Mouse (Mus musculus): ENCODE results near the gene Gm10053. TPM values are rescaled to one million over a fixed set of nuclear protein-coding genes. Genes with fewer than 3 reads are reported as not detected.

The Gm10053 gene
- polyA plus RNA-seq, 1 experiment from 2014 or later = 272 TPM

GRCm38 (mm10) chr19:24861612-24862451 lies 13.7 kb upstream of the Gm10053 start, which contains the start of gene Pgm5:
Pgm5 (minus strand) TSS chr19:24861855.
- H3K4me2 ChIP-seq (ENCODE audit: low read depth, low read length) = peak within 1 kb of the TSS; percentile 80
- H3K27me3 ChIP-seq (replicated peaks; ENCODE audit: control insufficient read depth, insufficient read depth, low read length) = peaks cover 7% of the 10 kb centered on the region; the same call in 1 of the 2 replicates
- H3K9ac ChIP-seq (ENCODE audit: low read depth, low read length) = peak within 1 kb of the TSS; percentile 70
- no peaks in the 10 kb centered on the region for H3K9me3 ChIP-seq (ENCODE audit: control insufficient read depth, low read length)
- peak within 1 kb of the TSS; percentile 59 for H3K4me3 ChIP-seq (ENCODE audit: low read depth, low read length)
- no peaks in the 10 kb centered on the region; the same call in 1 of the 2 replicates for H3K4me1 ChIP-seq (ENCODE audit: control insufficient read depth, insufficient read depth, low read length)
- peak within 1 kb of the TSS; percentile 56 for H3K27ac ChIP-seq (replicated peaks; ENCODE audit: low read depth, low read length)
- DNase-seq (ENCODE audit: low spot score) (peak; percentile 72), ATAC-seq (ENCODE audit: low read depth) (peak; percentile 92)
- no peaks in the 10 kb centered on the region for H3K36me3 ChIP-seq (ENCODE audit: control insufficient read depth, insufficient read depth, low read length)
- 2% methylated on average over 18 of the region's 39 CpGs for WGBS

GRCm38 (mm10) chr19:24865436-24865835 lies 10.1 kb upstream of the Gm10053 start:
- no peak overlapping the region for H3K27ac ChIP-seq (replicated peaks; ENCODE audit: low read depth, low read length)
- H3K36me3 ChIP-seq (ENCODE audit: control insufficient read depth, insufficient read depth, low read length) = no peaks in the 10 kb centered on the region
- no peak overlapping the region for H3K9ac ChIP-seq (ENCODE audit: low read depth, low read length)
- 76% methylated on average over 9 of the region's 9 CpGs for WGBS
- no peak for ATAC-seq (ENCODE audit: low read depth)
- H3K9me3 ChIP-seq (ENCODE audit: control insufficient read depth, low read length) = no peaks in the 10 kb centered on the region
- H3K4me1 ChIP-seq (ENCODE audit: control insufficient read depth, insufficient read depth, low read length) = no peaks in the 10 kb centered on the region; the same call in 1 of the 2 replicates
- no peak overlapping the region for H3K4me2 ChIP-seq (ENCODE audit: low read depth, low read length)
- DNase-seq (ENCODE audit: low spot score) = no peak
- H3K27me3 ChIP-seq (replicated peaks; ENCODE audit: control insufficient read depth, insufficient read depth, low read length) = peaks cover 7% of the 10 kb centered on the region; the same call in 1 of the 2 replicates
- H3K4me3 ChIP-seq (ENCODE audit: low read depth, low read length) = no peak overlapping the region

- peak overlapping the region; percentile 33 for H3K4me3 ChIP-seq (ENCODE audit: low read depth, low read length)
- 18% methylated on average over 18 of the region's 18 CpGs for WGBS
- H3K27me3 ChIP-seq (replicated peaks; ENCODE audit: control insufficient read depth, insufficient read depth, low read length) = no peaks in the 10 kb centered on the region
- no peak overlapping the region for H3K9ac ChIP-seq (ENCODE audit: low read depth, low read length)
- DNase-seq (ENCODE audit: low spot score) = peak; percentile 67
- H3K9me3 ChIP-seq (ENCODE audit: control insufficient read depth, low read length) = no peaks in the 10 kb centered on the region
- H3K36me3 ChIP-seq (ENCODE audit: control insufficient read depth, insufficient read depth, low read length) = no peaks in the 10 kb centered on the region
- H3K4me2 ChIP-seq (ENCODE audit: low read depth, low read length) = peak overlapping the region; percentile 57
- no peak overlapping the region for H3K27ac ChIP-seq (replicated peaks; ENCODE audit: low read depth, low read length)
- H3K4me1 ChIP-seq (ENCODE audit: control insufficient read depth, insufficient read depth, low read length) = no peaks in the 10 kb centered on the region; the same call in 1 of the 2 replicates
- peak; percentile 76; the same call in 1 of the 2 replicates for ATAC-seq (ENCODE audit: low read depth)
Measured at GRCm38 (mm10) chr19:24871037-24871635, 4.3 kb upstream of the Gm10053 start.

- H3K4me2 ChIP-seq (ENCODE audit: low read depth, low read length) = no peak overlapping the region
- H3K36me3 ChIP-seq (ENCODE audit: control insufficient read depth, insufficient read depth, low read length) = no peaks in the 10 kb centered on the region
- no peak for ATAC-seq (ENCODE audit: low read depth)
- no peak for DNase-seq (ENCODE audit: low spot score)
- WGBS = 50% methylated on average over 2 of the region's 2 CpGs
- no peak overlapping the region for H3K9ac ChIP-seq (ENCODE audit: low read depth, low read length)
- H3K27ac ChIP-seq (replicated peaks; ENCODE audit: low read depth, low read length) = no peak overlapping the region
- no peaks in the 10 kb centered on the region for H3K27me3 ChIP-seq (replicated peaks; ENCODE audit: control insufficient read depth, insufficient read depth, low read length)
- no peaks in the 10 kb centered on the region; the same call in 1 of the 2 replicates for H3K4me1 ChIP-seq (ENCODE audit: control insufficient read depth, insufficient read depth, low read length)
- H3K4me3 ChIP-seq (ENCODE audit: low read depth, low read length) = no peak overlapping the region
- 0 out of 2 replicates have a peak, but pooled peaks cover 5% of the 10 kb centered on the region for H3K9me3 ChIP-seq (ENCODE audit: control insufficient read depth, low read length)
Measured at GRCm38 (mm10) chr19:24873873-24874272, 1.6 kb upstream of the Gm10053 start.

GRCm38 (mm10) chr19:24881237-24881636 lies 5.8 kb downstream of the Gm10053 start:
- no peak overlapping the region for H3K27ac ChIP-seq (replicated peaks; ENCODE audit: low read depth, low read length)
- no peaks in the 10 kb centered on the region for H3K36me3 ChIP-seq (ENCODE audit: control insufficient read depth, insufficient read depth, low read length)
- ATAC-seq (ENCODE audit: low read depth) (no peak), DNase-seq (ENCODE audit: low spot score) (no peak)
- H3K9me3 ChIP-seq (ENCODE audit: control insufficient read depth, low read length) = 0 out of 2 replicates have a peak, but pooled peaks cover 5% of the 10 kb centered on the region
- 63% methylated on average over 4 of the region's 4 CpGs for WGBS
- no peaks in the 10 kb centered on the region for H3K27me3 ChIP-seq (replicated peaks; ENCODE audit: control insufficient read depth, insufficient read depth, low read length)
- H3K4me1 ChIP-seq (ENCODE audit: control insufficient read depth, insufficient read depth, low read length) = no peaks in the 10 kb centered on the region
- no peak overlapping the region for H3K4me2 ChIP-seq (ENCODE audit: low read depth, low read length)
- H3K4me3 ChIP-seq (ENCODE audit: low read depth, low read length) = no peak overlapping the region
- H3K9ac ChIP-seq (ENCODE audit: low read depth, low read length) = no peak overlapping the region

GRCm38 (mm10) chr19:24885504-24885903 lies 10.0 kb downstream of the Gm10053 start:
- H3K4me2 ChIP-seq (ENCODE audit: low read depth, low read length) = no peak overlapping the region
- DNase-seq (ENCODE audit: low spot score) (peak; percentile 66), ATAC-seq (ENCODE audit: low read depth) (peak; percentile 47; the same call in 1 of the 2 replicates)
- H3K4me3 ChIP-seq (ENCODE audit: low read depth, low read length) = no peak overlapping the region
- H3K9ac ChIP-seq (ENCODE audit: low read depth, low read length) = no peak overlapping the region
- H3K36me3 ChIP-seq (ENCODE audit: control insufficient read depth, insufficient read depth, low read length) = no peaks in the 10 kb centered on the region
- H3K9me3 ChIP-seq (ENCODE audit: control insufficient read depth, low read length) = no peaks in the 10 kb centered on the region
- H3K4me1 ChIP-seq (ENCODE audit: control insufficient read depth, insufficient read depth, low read length) = no peaks in the 10 kb centered on the region
- 11% methylated on average over 5 of the region's 5 CpGs for WGBS
- H3K27ac ChIP-seq (replicated peaks; ENCODE audit: low read depth, low read length) = no peak overlapping the region
- no peaks in the 10 kb centered on the region for H3K27me3 ChIP-seq (replicated peaks; ENCODE audit: control insufficient read depth, insufficient read depth, low read length)

GRCm38 (mm10) chr19:24886888-24887287 lies 11.4 kb downstream of the Gm10053 start:
- Histone ChIP-seq H3K27ac (replicated peaks; ENCODE audit: low read depth, low read length) (no peak overlapping the region), H3K9ac (ENCODE audit: low read depth, low read length) (no peak overlapping the region), H3K4me1 (ENCODE audit: control insufficient read depth, insufficient read depth, low read length) (no peaks in the 10 kb centered on the region), H3K36me3 (ENCODE audit: control insufficient read depth, insufficient read depth, low read length) (no peaks in the 10 kb centered on the region), H3K4me3 (ENCODE audit: low read depth, low read length) (no peak overlapping the region), H3K4me2 (ENCODE audit: low read depth, low read length) (no peak overlapping the region), H3K9me3 (ENCODE audit: control insufficient read depth, low read length) (no peaks in the 10 kb centered on the region), H3K27me3 (replicated peaks; ENCODE audit: control insufficient read depth, insufficient read depth, low read length) (no peaks in the 10 kb centered on the region)
- WGBS = 39% methylated on average over 3 of the region's 3 CpGs
- ATAC-seq (ENCODE audit: low read depth) = no peak
- peak; percentile 45 for DNase-seq (ENCODE audit: low spot score)

- Histone ChIP-seq H3K4me2 (ENCODE audit: low read depth, low read length) (no peak overlapping the region), H3K9me3 (ENCODE audit: control insufficient read depth, low read length) (no peaks in the 10 kb centered on the region), H3K27ac (replicated peaks; ENCODE audit: low read depth, low read length) (no peak overlapping the region), H3K36me3 (ENCODE audit: control insufficient read depth, insufficient read depth, low read length) (no peaks in the 10 kb centered on the region), H3K9ac (ENCODE audit: low read depth, low read length) (no peak overlapping the region), H3K4me1 (ENCODE audit: control insufficient read depth, insufficient read depth, low read length) (peaks cover 6% of the 10 kb centered on the region; the same call in 1 of the 2 replicates), H3K27me3 (replicated peaks; ENCODE audit: control insufficient read depth, insufficient read depth, low read length) (peaks cover 63% of the 10 kb centered on the region), H3K4me3 (ENCODE audit: low read depth, low read length) (no peak overlapping the region)
- 15% methylated on average over 4 of the region's 4 CpGs for WGBS
- no peak for DNase-seq (ENCODE audit: low spot score)
- no peak for ATAC-seq (ENCODE audit: low read depth)
Measured at GRCm38 (mm10) chr19:24896536-24896935, 21.1 kb downstream of the Gm10053 start.

Measured in embryonic facial prominence, embryonic 14.5 days (tissue).